Mouse (Mus musculus) CH12.LX (cell line): ENCODE results near the gene Scg5. TPM values are rescaled to one million over a fixed set of nuclear protein-coding genes. Genes with fewer than 3 reads are reported as not detected.

ENCODE experiments used
- DNase-seq: peaks from one replicate; pipeline ENCODE4 v3.0.0-alpha.2; 2013; ENCODE audit errors: extremely low read depth
- H3K27ac ChIP-seq: 2 replicates; pipeline ENCODE4 v1.5.1; 2012; ENCODE audit warnings: low read depth, mild to moderate bottlenecking, control low read depth, moderate library complexity; ENCODE audit not compliant: insufficient read depth
- H3K27me3 ChIP-seq: replicated peaks from 2 replicates; pipeline ENCODE3; 2012; ENCODE audit warnings: inconsistent platforms
- H3K36me3 ChIP-seq, 2 experiments: replicated peaks in 1 of 2; 2 replicates each; pipeline versions ENCODE3 to v1.6.1; 2012; ENCODE audit warnings: inconsistent platforms in 1 of 2, low read length in 1 of 2, mild to moderate bottlenecking in 1 of 2, mixed read lengths in 1 of 2, moderate library complexity in 1 of 2; ENCODE audit not compliant: control insufficient read depth in 1 of 2, insufficient read depth in 1 of 2
- H3K4me1 ChIP-seq, 2 experiments: 2 replicates each; pipeline ENCODE4 v1.6.1; 2012; ENCODE audit warnings: inconsistent platforms in 1 of 2, moderate library complexity in 1 of 2; ENCODE audit not compliant: insufficient read depth in 2 of 2, control insufficient read depth in 1 of 2
- H3K4me2 ChIP-seq: 2 replicates; pipeline ENCODE4 v1.6.1; 2012; ENCODE audit warnings: low read depth, mild to moderate bottlenecking, control low read depth; ENCODE audit not compliant: poor library complexity, insufficient read depth, severe bottlenecking
- H3K4me3 ChIP-seq, 3 experiments: fragments of 150-350 bp in 1 of 3; sonication (generic) in 1 of 3; replicated peaks in 1 of 3; 2 replicates each; pipeline versions ENCODE3 to v1.5.1; 2011 to 2012; ENCODE audit warnings: low read depth in 2 of 3, low read length in 2 of 3, mild to moderate bottlenecking in 2 of 3, moderate library complexity in 2 of 3, control low read depth in 1 of 3, improper control_type of control experiment in 1 of 3, inconsistent platforms in 1 of 3, mixed read lengths in 1 of 3; ENCODE audit not compliant: poor library complexity in 1 of 3
- H3K79me2 ChIP-seq: replicated peaks from 2 replicates; pipeline ENCODE4 v1.6.1; 2012; ENCODE audit warnings: mild to moderate bottlenecking, moderate library complexity; ENCODE audit not compliant: control insufficient read depth, poor library complexity, insufficient read depth, severe bottlenecking; ENCODE audit errors: extremely low read depth
- H3K9ac ChIP-seq: 2 replicates; pipeline ENCODE4 v1.6.1; 2012; ENCODE audit warnings: low read depth, mild to moderate bottlenecking, control low read depth, moderate library complexity; ENCODE audit not compliant: insufficient read depth
- H3K9me3 ChIP-seq: replicated peaks from 2 replicates; pipeline ENCODE3; 2012; ENCODE audit warnings: low read length, inconsistent platforms, mixed read lengths
- CHD1 ChIP-seq: IDR thresholded peaks from 2 replicates; pipeline ENCODE4 v1.6.1; 2012; ENCODE audit warnings: low read depth, low read length, improper control_type of control experiment, inconsistent platforms
- CHD2 ChIP-seq: IDR thresholded peaks from 2 replicates; pipeline ENCODE4 v1.6.1; 2011; ENCODE audit warnings: low read length, improper control_type of control experiment
- CTCF ChIP-seq, 2 experiments: IDR thresholded peaks in 1 of 2; conservative IDR thresholded peaks in 1 of 2; 2 replicates each; pipeline ENCODE4 v1.5.1; 2011 to 2012; ENCODE audit warnings: low read depth in 2 of 2, low read length in 2 of 2, improper control_type of control experiment in 1 of 2, inconsistent platforms in 1 of 2, mild to moderate bottlenecking in 1 of 2, moderate library complexity in 1 of 2
- E2F4 ChIP-seq: IDR thresholded peaks from 2 replicates; pipeline ENCODE4 v1.6.1; 2011; ENCODE audit warnings: low read depth, low read length, improper control_type of control experiment; ENCODE audit not compliant: insufficient replicate concordance
- ELF1 ChIP-seq: IDR thresholded peaks from 2 replicates; pipeline ENCODE4 v1.6.1; 2014; ENCODE audit warnings: low read depth, mild to moderate bottlenecking, inconsistent platforms, low read length, improper control_type of control experiment
- EP300 ChIP-seq: IDR thresholded peaks from 2 replicates; pipeline ENCODE4 v1.6.1; 2011; ENCODE audit warnings: low read length, improper control_type of control experiment
- ETS1 ChIP-seq: conservative IDR thresholded peaks from 2 replicates; pipeline ENCODE4 v1.6.1; 2012; ENCODE audit warnings: low read depth, mild to moderate bottlenecking, inconsistent platforms, low read length, improper control_type of control experiment, moderate library complexity
- HCFC1 ChIP-seq: IDR thresholded peaks from 2 replicates; pipeline ENCODE4 v1.6.1; 2012; ENCODE audit warnings: low read depth, mild to moderate bottlenecking, inconsistent platforms, low read length, improper control_type of control experiment
- IRF4 ChIP-seq: IDR thresholded peaks from 2 replicates; pipeline ENCODE4 v1.6.1; 2014; ENCODE audit warnings: low read depth, mild to moderate bottlenecking, inconsistent platforms, low read length, improper control_type of control experiment
- JUN ChIP-seq: IDR thresholded peaks from 2 replicates; pipeline ENCODE4 v1.6.1; 2011; ENCODE audit warnings: low read depth, mild to moderate bottlenecking, low read length, improper control_type of control experiment, moderate library complexity; ENCODE audit not compliant: insufficient read depth
- MAX ChIP-seq: IDR thresholded peaks from 2 replicates; pipeline ENCODE4 v1.6.1; 2011; ENCODE audit warnings: low read length, improper control_type of control experiment
- MAZ ChIP-seq: IDR thresholded peaks from 2 replicates; pipeline ENCODE4 v1.6.1; 2012; ENCODE audit warnings: low read depth, mild to moderate bottlenecking, inconsistent platforms, low read length, improper control_type of control experiment, moderate library complexity
- MEF2A ChIP-seq: IDR thresholded peaks from 2 replicates; pipeline ENCODE4 v1.6.1; 2014; ENCODE audit warnings: low read depth, mild to moderate bottlenecking, inconsistent platforms, low read length, improper control_type of control experiment, borderline replicate concordance
- MXI1 ChIP-seq: IDR thresholded peaks from 2 replicates; pipeline ENCODE4 v1.6.1; 2011; ENCODE audit warnings: mild to moderate bottlenecking, low read depth, low read length, improper control_type of control experiment
- MYC ChIP-seq: IDR thresholded peaks from 2 replicates; pipeline ENCODE4 v1.6.1; 2011; ENCODE audit warnings: low read depth, mild to moderate bottlenecking, improper control_type of control experiment, low read length
- NELFE ChIP-seq: IDR thresholded peaks from 2 replicates; pipeline ENCODE4 v1.6.1; 2011; ENCODE audit warnings: low read depth, low read length, improper control_type of control experiment
- NRF1 ChIP-seq: IDR thresholded peaks from 2 replicates; pipeline ENCODE4 v1.6.1; 2014; ENCODE audit warnings: low read depth, mild to moderate bottlenecking, inconsistent platforms, low read length, improper control_type of control experiment, moderate library complexity
- PAX5 ChIP-seq: IDR thresholded peaks from 2 replicates; pipeline ENCODE4 v1.6.1; 2012; ENCODE audit warnings: low read length, inconsistent platforms, mixed read lengths
- POLR2A ChIP-seq: IDR thresholded peaks from 2 replicates; pipeline ENCODE4 v1.6.1; 2011; ENCODE audit warnings: low read depth, mild to moderate bottlenecking, improper control_type of control experiment, low read length
- RAD21 ChIP-seq: IDR thresholded peaks from 2 replicates; pipeline ENCODE4 v1.6.1; 2011; ENCODE audit warnings: low read depth, mild to moderate bottlenecking, low read length, improper control_type of control experiment, moderate library complexity
- RCOR1 ChIP-seq: conservative IDR thresholded peaks from 2 replicates; pipeline ENCODE4 v1.6.1; 2012; ENCODE audit warnings: low read depth, mild to moderate bottlenecking, inconsistent platforms, low read length, improper control_type of control experiment
- SMC3 ChIP-seq: IDR thresholded peaks from 2 replicates; pipeline ENCODE4 v1.6.1; 2011; ENCODE audit warnings: low read depth, low read length, improper control_type of control experiment
- TBP ChIP-seq: conservative IDR thresholded peaks from 2 replicates; pipeline ENCODE4 v1.6.1; 2011; ENCODE audit warnings: low read depth, low read length, improper control_type of control experiment
- UBTF ChIP-seq: IDR thresholded peaks from 2 replicates; pipeline ENCODE4 v1.6.1; 2012; ENCODE audit warnings: low read depth, mild to moderate bottlenecking, inconsistent platforms, low read length, improper control_type of control experiment, moderate library complexity
- USF1 ChIP-seq: IDR thresholded peaks from 2 replicates; pipeline ENCODE4 v1.6.1; 2014; ENCODE audit warnings: low read depth, mild to moderate bottlenecking, inconsistent platforms, low read length, improper control_type of control experiment
- USF2 ChIP-seq: conservative IDR thresholded peaks from 2 replicates; pipeline ENCODE4 v1.6.1; 2011; ENCODE audit warnings: low read depth, low read length, improper control_type of control experiment
- ZKSCAN1 ChIP-seq: IDR thresholded peaks from 2 replicates; pipeline ENCODE4 v1.6.1; 2012; ENCODE audit warnings: low read depth, inconsistent platforms, low read length, improper control_type of control experiment, borderline replicate concordance
- ZMIZ1 ChIP-seq: IDR thresholded peaks from 2 replicates; pipeline ENCODE4 v1.6.1; 2012; ENCODE audit warnings: low read depth, mild to moderate bottlenecking, inconsistent platforms, low read length, improper control_type of control experiment
- ZNF384 ChIP-seq: IDR thresholded peaks from 2 replicates; pipeline ENCODE4 v1.6.1; 2012; ENCODE audit warnings: low read depth, low read length, improper control_type of control experiment, inconsistent platforms
- dilution Hi-C: fragments of 300-500 bp; cut with MboI; formaldehyde crosslinking; loops from 2 replicates; pipeline ENCODE4 v1.14.3; 2020; ENCODE audit warnings: low sequenced_read_pairs; ENCODE audit not compliant: extremely low pct_unique_long_range_greater_than_20kb, extremely low pct_ligation_motif_present
- in situ Hi-C: fragments of 300-500 bp; cut with MboI; formaldehyde crosslinking; loops from 3 replicates; pipeline ENCODE4 v1.14.3; 2019; ENCODE audit warnings: low sequenced_read_pairs, low pct_ligation_motif_present, low pct_unique_long_range_greater_than_20kb, mixed read lengths
- polyA plus RNA-seq: library from polyadenylated mRNA; unstranded; fragments of >175 nt; gene quantifications from 2 replicates; pipeline ENCODE4 v1.2.1, GENCODE M21; 2012; ENCODE audit warnings: low read depth; ENCODE audit not compliant: insufficient read length
- total RNA-seq, 2 experiments: library from RNA; depleted of rRNA; stranded (reverse); fragments of 300-350 nt in 1 of 2; fragments of >200 nt in 1 of 2; gene quantifications; 2 replicates each; pipeline ENCODE4 v1.2.3; 2012 to 2014

Gene Scg5
- total and polyA plus RNA-seq, 3 experiments: not detected

GRCm38 (mm10) chr2:113779336-113779735 lies 49.6 kb downstream of the Scg5 start:
- in situ Hi-C loops (no loop called here), dilution Hi-C loops (no loop called here)

GRCm38 (mm10) chr2:113778036-113778435 lies 50.9 kb downstream of the Scg5 start:
- Histone ChIP-seq H3K4me3 (no peak overlapping the region), H3K79me2 (no peaks in the 10 kb centered on the region), H3K9ac (no peak overlapping the region), H3K4me1 (peaks cover 7 to 22% of the 10 kb centered on the region in 2 experiments; a peak in 3 of 4 replicates), H3K36me3 (no peaks in the 10 kb centered on the region), H3K4me2 (no peak overlapping the region), H3K27me3 (no peaks in the 10 kb centered on the region), H3K9me3 (no peaks in the 10 kb centered on the region), H3K27ac (no peak overlapping the region)
- in situ Hi-C loops: no loop called here
- dilution Hi-C loops: no loop called here
- DNase-seq: peak; percentile 6
- no peak for TF ChIP-seq UBTF
- no peak for TF ChIP-seq CHD1
- no peak for TF ChIP-seq MAX
- TF ChIP-seq JUN: no peak
- TF ChIP-seq HCFC1: no peak
- peak; percentile 10 to 48; a peak in 2 of 4 replicates for TF ChIP-seq CTCF (conservative IDR thresholded peaks at IDR 0.05 in 1 of 2, IDR thresholded peaks at IDR 0.05 in 1 of 2; ENCODE audit: low read depth in 2 of 2, low read length in 2 of 2)
- TF ChIP-seq CHD2: no peak
- TF ChIP-seq NRF1: no peak
- TF ChIP-seq ELF1: no peak
- TF ChIP-seq SMC3: 0 out of 2 replicates have a peak, but pooled peaks have one; percentile 11
- no peak for TF ChIP-seq ETS1
- no peak for TF ChIP-seq MEF2A
- TF ChIP-seq MYC: peak; percentile 70; the same call in 1 of the 2 replicates
- TF ChIP-seq PAX5: no peak
- TF ChIP-seq ZMIZ1: no peak
- TF ChIP-seq RAD21: peak; percentile 29
- no peak for TF ChIP-seq MXI1
- no peak for TF ChIP-seq MAZ
- no peak for TF ChIP-seq RCOR1

More at GRCm38 (mm10) chr2:113779336-113779735, 49.6 kb downstream of the Scg5 start:
- Histone ChIP-seq H3K9ac (no peak overlapping the region), H3K4me3 (no peak overlapping the region), H3K36me3 (no peaks in the 10 kb centered on the region), H3K27ac (no peak overlapping the region), H3K79me2 (no peaks in the 10 kb centered on the region), H3K4me1 (peaks cover 10 to 23% of the 10 kb centered on the region in 2 experiments; a peak in 3 of 4 replicates), H3K4me2 (no peak overlapping the region), H3K9me3 (no peaks in the 10 kb centered on the region), H3K27me3 (no peaks in the 10 kb centered on the region)
- DNase-seq: no peak
- TF ChIP-seq MAZ (no peak), NELFE (no peak), IRF4 (no peak), RAD21 (no peak), ZNF384 (no peak), UBTF (no peak), E2F4 (no peak), ZKSCAN1 (no peak), PAX5 (no peak), TBP (no peak), EP300 (no peak), POLR2A (no peak), ETS1 (no peak), RCOR1 (no peak), USF2 (no peak), MAX (no peak), USF1 (no peak)
